Mouse (Mus musculus) kidney, adult 2 months (tissue): ENCODE measurements around the gene Sbk3.

Experiments
- CTCF ChIP-seq: fragments of 200-500 bp; conservative IDR thresholded peaks from 2 replicates; pipeline ENCODE4 v1.5.1; 2011; ENCODE audit warnings: low read depth, mild to moderate bottlenecking, control low read depth, low read length, moderate library complexity, mixed read lengths; ENCODE audit not compliant: insufficient read depth, insufficient read length
- POLR2A ChIP-seq: fragments of 200-500 bp; IDR thresholded peaks from one replicate; pipeline ENCODE4 v1.6.1; 2011; ENCODE audit warnings: low read depth, low read length, control low read depth

- TF ChIP-seq CTCF = no peak
- no peak for TF ChIP-seq POLR2A
These were observed 49.0 kb downstream of the Sbk3 start, which contains the start of gene Nat14 for GRCm38 (mm10) chr7:4921824-4922482.
